Mouse (Mus musculus) CH12.LX (cell line): ENCODE results near the gene Zfp629. TPM values are rescaled to one million over a fixed set of nuclear protein-coding genes. Genes with fewer than 3 reads are reported as not detected.

Source experiments
- DNase-seq: peaks from one replicate; pipeline ENCODE4 v3.0.0-alpha.2; 2013; ENCODE audit errors: extremely low read depth
- H3K27ac ChIP-seq: 2 replicates; pipeline ENCODE4 v1.5.1; 2012; ENCODE audit warnings: low read depth, mild to moderate bottlenecking, control low read depth, moderate library complexity; ENCODE audit not compliant: insufficient read depth
- H3K27me3 ChIP-seq: replicated peaks from 2 replicates; pipeline ENCODE3; 2012; ENCODE audit warnings: inconsistent platforms
- H3K36me3 ChIP-seq, 2 experiments: replicated peaks in 1 of 2; 2 replicates each; pipeline versions ENCODE3 to v1.6.1; 2012; ENCODE audit warnings: inconsistent platforms in 1 of 2, low read length in 1 of 2, mild to moderate bottlenecking in 1 of 2, mixed read lengths in 1 of 2, moderate library complexity in 1 of 2; ENCODE audit not compliant: control insufficient read depth in 1 of 2, insufficient read depth in 1 of 2
- H3K4me1 ChIP-seq, 2 experiments: 2 replicates each; pipeline ENCODE4 v1.6.1; 2012; ENCODE audit warnings: inconsistent platforms in 1 of 2, moderate library complexity in 1 of 2; ENCODE audit not compliant: insufficient read depth in 2 of 2, control insufficient read depth in 1 of 2
- H3K4me2 ChIP-seq: 2 replicates; pipeline ENCODE4 v1.6.1; 2012; ENCODE audit warnings: low read depth, mild to moderate bottlenecking, control low read depth; ENCODE audit not compliant: poor library complexity, insufficient read depth, severe bottlenecking
- H3K4me3 ChIP-seq, 3 experiments: fragments of 150-350 bp in 1 of 3; sonication (generic) in 1 of 3; replicated peaks in 1 of 3; 2 replicates each; pipeline versions ENCODE3 to v1.5.1; 2011 to 2012; ENCODE audit warnings: low read depth in 2 of 3, low read length in 2 of 3, mild to moderate bottlenecking in 2 of 3, moderate library complexity in 2 of 3, control low read depth in 1 of 3, improper control_type of control experiment in 1 of 3, inconsistent platforms in 1 of 3, mixed read lengths in 1 of 3; ENCODE audit not compliant: poor library complexity in 1 of 3
- H3K79me2 ChIP-seq: replicated peaks from 2 replicates; pipeline ENCODE4 v1.6.1; 2012; ENCODE audit warnings: mild to moderate bottlenecking, moderate library complexity; ENCODE audit not compliant: control insufficient read depth, poor library complexity, insufficient read depth, severe bottlenecking; ENCODE audit errors: extremely low read depth
- H3K9ac ChIP-seq: 2 replicates; pipeline ENCODE4 v1.6.1; 2012; ENCODE audit warnings: low read depth, mild to moderate bottlenecking, control low read depth, moderate library complexity; ENCODE audit not compliant: insufficient read depth
- H3K9me3 ChIP-seq: replicated peaks from 2 replicates; pipeline ENCODE3; 2012; ENCODE audit warnings: low read length, inconsistent platforms, mixed read lengths
- EP300 ChIP-seq: IDR thresholded peaks from 2 replicates; pipeline ENCODE4 v1.6.1; 2011; ENCODE audit warnings: low read length, improper control_type of control experiment
- HCFC1 ChIP-seq: IDR thresholded peaks from 2 replicates; pipeline ENCODE4 v1.6.1; 2012; ENCODE audit warnings: low read depth, mild to moderate bottlenecking, inconsistent platforms, low read length, improper control_type of control experiment
- IRF4 ChIP-seq: IDR thresholded peaks from 2 replicates; pipeline ENCODE4 v1.6.1; 2014; ENCODE audit warnings: low read depth, mild to moderate bottlenecking, inconsistent platforms, low read length, improper control_type of control experiment
- JUN ChIP-seq: IDR thresholded peaks from 2 replicates; pipeline ENCODE4 v1.6.1; 2011; ENCODE audit warnings: low read depth, mild to moderate bottlenecking, low read length, improper control_type of control experiment, moderate library complexity; ENCODE audit not compliant: insufficient read depth
- KAT2A ChIP-seq: IDR thresholded peaks from 2 replicates; pipeline ENCODE4 v1.6.1; 2012; ENCODE audit warnings: low read length, improper control_type of control experiment, inconsistent platforms; ENCODE audit not compliant: insufficient replicate concordance
- MAFK ChIP-seq: IDR thresholded peaks from 2 replicates; pipeline ENCODE4 v1.6.1; 2011; ENCODE audit warnings: low read length, improper control_type of control experiment; ENCODE audit not compliant: insufficient replicate concordance
- MAX ChIP-seq: IDR thresholded peaks from 2 replicates; pipeline ENCODE4 v1.6.1; 2011; ENCODE audit warnings: low read length, improper control_type of control experiment
- MEF2A ChIP-seq: IDR thresholded peaks from 2 replicates; pipeline ENCODE4 v1.6.1; 2014; ENCODE audit warnings: low read depth, mild to moderate bottlenecking, inconsistent platforms, low read length, improper control_type of control experiment, borderline replicate concordance
- MXI1 ChIP-seq: IDR thresholded peaks from 2 replicates; pipeline ENCODE4 v1.6.1; 2011; ENCODE audit warnings: mild to moderate bottlenecking, low read depth, low read length, improper control_type of control experiment
- PAX5 ChIP-seq: IDR thresholded peaks from 2 replicates; pipeline ENCODE4 v1.6.1; 2012; ENCODE audit warnings: low read length, inconsistent platforms, mixed read lengths
- POLR2A ChIP-seq: IDR thresholded peaks from 2 replicates; pipeline ENCODE4 v1.6.1; 2011; ENCODE audit warnings: low read depth, mild to moderate bottlenecking, improper control_type of control experiment, low read length
- POLR2AphosphoS2 ChIP-seq: IDR thresholded peaks from 2 replicates; pipeline ENCODE4 v1.6.1; 2011; ENCODE audit warnings: low read depth, low read length, improper control_type of control experiment
- RAD21 ChIP-seq: IDR thresholded peaks from 2 replicates; pipeline ENCODE4 v1.6.1; 2011; ENCODE audit warnings: low read depth, mild to moderate bottlenecking, low read length, improper control_type of control experiment, moderate library complexity
- RCOR1 ChIP-seq: conservative IDR thresholded peaks from 2 replicates; pipeline ENCODE4 v1.6.1; 2012; ENCODE audit warnings: low read depth, mild to moderate bottlenecking, inconsistent platforms, low read length, improper control_type of control experiment
- SMC3 ChIP-seq: IDR thresholded peaks from 2 replicates; pipeline ENCODE4 v1.6.1; 2011; ENCODE audit warnings: low read depth, low read length, improper control_type of control experiment
- TBP ChIP-seq: conservative IDR thresholded peaks from 2 replicates; pipeline ENCODE4 v1.6.1; 2011; ENCODE audit warnings: low read depth, low read length, improper control_type of control experiment
- TCF12 ChIP-seq: IDR thresholded peaks from 2 replicates; pipeline ENCODE4 v1.6.1; 2014; ENCODE audit warnings: low read depth, mild to moderate bottlenecking, inconsistent platforms, low read length, improper control_type of control experiment
- ZKSCAN1 ChIP-seq: IDR thresholded peaks from 2 replicates; pipeline ENCODE4 v1.6.1; 2012; ENCODE audit warnings: low read depth, inconsistent platforms, low read length, improper control_type of control experiment, borderline replicate concordance
- ZMIZ1 ChIP-seq: IDR thresholded peaks from 2 replicates; pipeline ENCODE4 v1.6.1; 2012; ENCODE audit warnings: low read depth, mild to moderate bottlenecking, inconsistent platforms, low read length, improper control_type of control experiment
- ZNF384 ChIP-seq: IDR thresholded peaks from 2 replicates; pipeline ENCODE4 v1.6.1; 2012; ENCODE audit warnings: low read depth, low read length, improper control_type of control experiment, inconsistent platforms
- dilution Hi-C: fragments of 300-500 bp; cut with MboI; formaldehyde crosslinking; loops from 2 replicates; pipeline ENCODE4 v1.14.3; 2020; ENCODE audit warnings: low sequenced_read_pairs; ENCODE audit not compliant: extremely low pct_unique_long_range_greater_than_20kb, extremely low pct_ligation_motif_present
- in situ Hi-C: fragments of 300-500 bp; cut with MboI; formaldehyde crosslinking; loops from 3 replicates; pipeline ENCODE4 v1.14.3; 2019; ENCODE audit warnings: low sequenced_read_pairs, low pct_ligation_motif_present, low pct_unique_long_range_greater_than_20kb, mixed read lengths
- polyA plus RNA-seq: library from polyadenylated mRNA; unstranded; fragments of >175 nt; gene quantifications from 2 replicates; pipeline ENCODE4 v1.2.1, GENCODE M21; 2012; ENCODE audit warnings: low read depth; ENCODE audit not compliant: insufficient read length
- total RNA-seq, 2 experiments: library from RNA; depleted of rRNA; stranded (reverse); fragments of 300-350 nt in 1 of 2; fragments of >200 nt in 1 of 2; gene quantifications; 2 replicates each; pipeline ENCODE4 v1.2.3; 2012 to 2014

Gene Zfp629
- total and polyA plus RNA-seq, 3 experiments = 0.38 to 3.2 (median 0.94) TPM

GRCm38 (mm10) chr7:127642254-127642653 is 26.7 kb upstream of the Zfp629 start:
- no peaks in the 10 kb centered on the region for H3K9me3 ChIP-seq
- in situ Hi-C loops (no loop called here), dilution Hi-C loops (no loop called here)
- H3K27me3 ChIP-seq = no peaks in the 10 kb centered on the region
- no peaks in the 10 kb centered on the region for H3K36me3 ChIP-seq
- H3K79me2 ChIP-seq = no peaks in the 10 kb centered on the region
- no peak overlapping the region for H3K27ac ChIP-seq
- H3K4me3 ChIP-seq = no peak overlapping the region
- H3K4me2 ChIP-seq = no peak overlapping the region
- H3K4me1 ChIP-seq = no peaks in the 10 kb centered on the region
- TF ChIP-seq RAD21 (no peak), ZNF384 (peak; percentile 70)
- no peak overlapping the region for H3K9ac ChIP-seq
- no peak for DNase-seq

GRCm38 (mm10) chr7:127641260-127641659 is 25.7 kb upstream of the Zfp629 start:
- H3K9me3 ChIP-seq = no peaks in the 10 kb centered on the region
- H3K4me2 ChIP-seq = peak overlapping the region; percentile 27; the same call in 1 of the 2 replicates
- no peak overlapping the region for H3K9ac ChIP-seq
- H3K36me3 ChIP-seq = no peaks in the 10 kb centered on the region
- no peak overlapping the region for H3K27ac ChIP-seq
- no peaks in the 10 kb centered on the region for H3K27me3 ChIP-seq
- in situ Hi-C loops = no loop called here
- H3K4me3 ChIP-seq = no peak overlapping the region
- H3K79me2 ChIP-seq = no peaks in the 10 kb centered on the region
- DNase-seq = no peak
- H3K4me1 ChIP-seq = no peaks in the 10 kb centered on the region
- TF ChIP-seq MEF2A (no peak), MAX (no peak)
- dilution Hi-C loops = no loop called here

DNA sequence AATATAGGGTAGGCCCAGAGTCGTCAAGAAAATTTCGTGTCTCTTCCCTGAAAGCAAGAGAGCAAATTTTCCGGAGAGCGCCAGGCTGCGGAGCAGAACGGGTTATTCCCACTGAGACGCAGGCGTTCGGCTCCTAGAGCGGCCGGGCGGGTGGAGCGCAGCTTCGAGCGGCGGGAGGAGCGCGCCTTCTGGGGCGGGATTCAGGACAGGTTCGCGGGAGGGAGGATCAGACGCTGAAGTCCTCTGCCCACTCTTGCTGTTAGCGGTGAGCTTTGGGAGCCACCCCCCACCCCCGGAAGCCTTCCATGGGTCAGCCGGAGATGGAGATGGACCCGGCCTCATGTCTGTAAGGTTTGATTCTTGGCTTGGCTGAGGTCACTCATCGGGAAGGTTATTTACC is 21.4 kb upstream of the Zfp629 start:
- dilution Hi-C loops (no loop called here), in situ Hi-C loops (no loop called here)
- no peak for DNase-seq
- Histone ChIP-seq H3K9ac (no peak overlapping the region), H3K4me3 (no peak overlapping the region), H3K9me3 (no peaks in the 10 kb centered on the region), H3K27me3 (no peaks in the 10 kb centered on the region), H3K79me2 (no peaks in the 10 kb centered on the region), H3K27ac (no peak overlapping the region), H3K36me3 (no peaks in the 10 kb centered on the region), H3K4me2 (no peak overlapping the region), H3K4me1 (no peaks in the 10 kb centered on the region)
- TF ChIP-seq HCFC1 (no peak), JUN (no peak), ZKSCAN1 (no peak), RAD21 (no peak), POLR2AphosphoS2 (no peak), ZMIZ1 (no peak), SMC3 (no peak), MXI1 (no peak), KAT2A (no peak), RCOR1 (no peak), EP300 (no peak), IRF4 (no peak), TCF12 (no peak), ZNF384 (no peak), MEF2A (no peak), TBP (no peak), MAFK (no peak), POLR2A (no peak), PAX5 (no peak)
